ENCODE assay signal across 14 mouse cellular contexts in the genomic region with DNA sequence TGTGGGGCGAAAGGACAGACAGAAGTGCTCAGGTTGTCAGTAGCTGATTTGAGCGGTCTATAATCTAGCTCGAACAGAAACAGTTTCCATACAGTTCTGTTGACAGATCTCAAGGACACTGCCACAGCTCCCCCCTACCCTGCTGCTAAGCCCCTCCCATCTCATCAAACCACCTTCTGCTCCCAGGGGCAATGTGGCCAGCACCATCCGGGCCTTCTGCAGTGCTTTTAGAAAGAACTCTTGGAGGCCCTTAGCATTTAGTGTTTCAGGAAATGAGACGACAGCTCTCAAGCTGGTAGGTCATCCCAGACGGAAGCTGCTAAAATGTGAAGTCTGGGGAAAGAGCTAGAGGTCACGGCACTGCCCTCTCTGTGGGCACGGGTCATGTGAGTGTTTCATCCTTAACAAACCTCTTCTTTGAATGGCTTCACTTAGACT. TPM values are rescaled to one million over a fixed set of nuclear protein-coding genes. Genes with fewer than 3 reads are reported as not detected.
A peak's percentile ranks its signal among the peaks of the same experiment; 100 is the strongest.
DNase-seq lines count a peak whose midpoint lies in the region; ATAC-seq and TF ChIP-seq lines count a peak whose summit lies in the region.
"Had no signal": no experiment of that assay in that cellular context is flagged by ENCODE, and none has a peak within 500 bp of the region (broad histone marks: within the 10 kb centered on the region; RNA-seq: fewer than 3 reads in every experiment).

No protein-coding gene starts in this region.

- in situ Hi-C loops in CH12.LX (cut with MboI; ENCODE audit: low pct_ligation_motif_present, low pct_unique_long_range_greater_than_20kb, low sequenced_read_pairs), result no loop called here

- H3K36me3 ChIP-seq in CH12.LX (replicated peaks in 1 of 2; ENCODE audit: control insufficient read depth in 1 of 2, insufficient read depth in 1 of 2, low read length in 1 of 2), result no peaks in the 10 kb centered on the region
- H3K36me3 ChIP-seq in limb, embryonic 10.5 days, result no peaks in the 10 kb centered on the region
- peaks cover 7% of the 10 kb centered on the region; the same call in 1 of the 2 replicates for H3K36me3 ChIP-seq in forebrain, embryonic 12.5 days (replicated peaks)
- H3K36me3 ChIP-seq: kidney, embryonic 15.5 days; limb, embryonic 15.5 days had no signal

- no peak for TF ChIP-seq CTCF in CH12.LX (conservative IDR thresholded peaks at IDR 0.05 in 1 of 2, IDR thresholded peaks at IDR 0.05 in 1 of 2; ENCODE audit: low read depth in 2 of 2, low read length in 2 of 2)

- 0 out of 2 replicates have a peak overlapping the region, but pooled peaks have one; percentile 17 for H3K9ac ChIP-seq in CH12.LX (ENCODE audit: insufficient read depth, low read depth)
- no peak overlapping the region for H3K9ac ChIP-seq in forebrain, embryonic 12.5 days
- H3K9ac ChIP-seq: hindbrain, embryonic 15.5 days; kidney, embryonic 15.5 days; limb, embryonic 15.5 days had no signal

- 36% methylated on average over 8 of the region's 8 CpGs for WGBS in limb, embryonic 10.5 days
- 60% methylated on average over 8 of the region's 8 CpGs for WGBS in forebrain, embryonic 12.5 days

- ATAC-seq in forebrain, embryonic 12.5 days (ENCODE audit: low FRiP score), result no peak

- no peak overlapping the region for H3K27ac ChIP-seq in CH12.LX (ENCODE audit: insufficient read depth, low read depth)
- peak overlapping the region; percentile 54 for H3K27ac ChIP-seq in limb, embryonic 10.5 days
- no peak overlapping the region for H3K27ac ChIP-seq in forebrain, embryonic 12.5 days
- H3K27ac ChIP-seq: hindbrain, embryonic 15.5 days; kidney, embryonic 15.5 days; limb, embryonic 15.5 days had no signal

- H3K4me3 ChIP-seq in CH12.LX (replicated peaks in 1 of 3; ENCODE audit: low read depth in 2 of 3, low read length in 2 of 3, poor library complexity in 1 of 3), result no peak overlapping the region
- no peak overlapping the region for H3K4me3 ChIP-seq in limb, embryonic 10.5 days
- H3K4me3 ChIP-seq in forebrain, embryonic 12.5 days (replicated peaks), result no peak overlapping the region
- H3K4me3 ChIP-seq: hindbrain, embryonic 15.5 days; kidney, embryonic 15.5 days; limb, embryonic 15.5 days had no signal

- H3K4me1 ChIP-seq in CH12.LX (ENCODE audit: control insufficient read depth in 1 of 2, insufficient read depth in 2 of 2), result peaks cover 4 to 17% of the 10 kb centered on the region in 2 experiments; a peak in 2 of 4 replicates
- H3K4me1 ChIP-seq in limb, embryonic 10.5 days, result peaks cover 27% of the 10 kb centered on the region
- no peaks in the 10 kb centered on the region for H3K4me1 ChIP-seq in forebrain, embryonic 12.5 days
- H3K4me1 ChIP-seq: hindbrain, embryonic 15.5 days; limb, embryonic 15.5 days had no signal

- no peaks in the 10 kb centered on the region for H3K79me2 ChIP-seq in CH12.LX (replicated peaks; ENCODE audit: control insufficient read depth, extremely low read depth, insufficient read depth, poor library complexity, severe bottlenecking)

- dilution Hi-C loops in CH12.LX (cut with MboI; ENCODE audit: extremely low pct_ligation_motif_present, extremely low pct_unique_long_range_greater_than_20kb, low sequenced_read_pairs), result no loop called here

- peak overlapping the region; percentile 33 for H3K4me2 ChIP-seq in CH12.LX (ENCODE audit: insufficient read depth, low read depth, poor library complexity, severe bottlenecking)
- H3K4me2 ChIP-seq in forebrain, embryonic 12.5 days, result no peak overlapping the region
- H3K4me2 ChIP-seq: hindbrain, embryonic 15.5 days; kidney, embryonic 15.5 days; limb, embryonic 15.5 days had no signal

- DNase-seq in heart, adult 11 months, result peak; percentile 82
- no peak for DNase-seq in heart, postnatal 25 days (ENCODE audit: low spot score)
- peak; percentile 50 for DNase-seq in CH12.LX (ENCODE audit: extremely low read depth)
- peak; percentile 4 to 8 for DNase-seq in heart, adult 9 months (ENCODE audit: low spot score in 2 of 2)
- DNase-seq in limb, embryonic 10.5 days (ENCODE audit: low spot score), result peak; percentile 39
- no peak for DNase-seq in retina, embryonic 14.5 days (ENCODE audit: low spot score)
- DNase-seq in right cerebral cortex, adult 18-20 months, result no peak
- DNase-seq: cerebellum, postnatal 10 days; lung, postnatal 10 days; thymus, adult 18-20 months had no signal

- no peaks in the 10 kb centered on the region for H3K9me3 ChIP-seq in CH12.LX (replicated peaks; ENCODE audit: low read length)
- H3K9me3 ChIP-seq in limb, embryonic 10.5 days (replicated peaks), result no peaks in the 10 kb centered on the region
- no peaks in the 10 kb centered on the region for H3K9me3 ChIP-seq in forebrain, embryonic 12.5 days
- H3K9me3 ChIP-seq: hindbrain, embryonic 15.5 days; kidney, embryonic 15.5 days; limb, embryonic 15.5 days had no signal

- TF ChIP-seq POLR2A in CH12.LX (IDR thresholded peaks at IDR 0.05; ENCODE audit: low read depth, low read length), result no peak

- no peaks in the 10 kb centered on the region for H3K27me3 ChIP-seq in CH12.LX (replicated peaks)
- no peaks in the 10 kb centered on the region for H3K27me3 ChIP-seq in limb, embryonic 10.5 days (ENCODE audit: low read depth, poor library complexity, severe bottlenecking)
- no peaks in the 10 kb centered on the region for H3K27me3 ChIP-seq in forebrain, embryonic 12.5 days
- H3K27me3 ChIP-seq: hindbrain, embryonic 15.5 days; kidney, embryonic 15.5 days; limb, embryonic 15.5 days had no signal

- no peak for TF ChIP-seq EP300 in CH12.LX (IDR thresholded peaks at IDR 0.05; ENCODE audit: low read length)

- TF ChIP-seq RAD21 in CH12.LX (IDR thresholded peaks at IDR 0.05; ENCODE audit: low read depth, low read length), result no peak

- intact Hi-C loops in heart, postnatal 25 days (cut with DNase I), result no loop called here

TF ChIP-seq in CH12.LX, 34 proteins besides CTCF, POLR2A, EP300 and RAD21:
- peak; percentile 22; the same call in 1 of the 2 replicates for TF ChIP-seq BHLHE40 (IDR thresholded peaks at IDR 0.05; ENCODE audit: low read depth, low read length)
- TF ChIP-seq ZNF384 (IDR thresholded peaks at IDR 0.05; ENCODE audit: low read depth, low read length), result no peak
- TF ChIP-seq ELF1 (IDR thresholded peaks at IDR 0.05; ENCODE audit: low read depth, low read length), result peak; percentile 29; the same call in 1 of the 2 replicates

RNA-seq across cellular contexts. Expression of a gene that starts 35.2 kb away (rescaled TPM):
- 1 to 10 TPM; 3.9 to 5.7 TPM for total RNA-seq in heart, postnatal 25 days (2021)
- 0.25 and 1.1 TPM in 2 replicates for total RNA-seq in CH12.LX (2012; rRNA removed)
- 2.6 and 3.1 TPM in 2 replicates for total RNA-seq in CH12.LX (2014; rRNA removed)
- 7.8 and 8.5 TPM in 2 replicates for polyA plus RNA-seq in CH12.LX (2012; ENCODE audit: insufficient read length, low read depth)
- 5.4 and 5.5 TPM in 2 replicates for polyA plus RNA-seq in limb, embryonic 10.5 days (2016; fragmentation: Nextera tagmentation; extraction: Ambion mirVana)
- 4.9 and 5.7 TPM in 2 replicates for polyA plus RNA-seq in forebrain, embryonic 12.5 days (2016; fragmentation: Nextera tagmentation; extraction: Ambion mirVana)

Comparison
In these comparisons a context has a peak if more than half of its experiments do, and no peak if none do; other contexts are left out.
1. DNase-seq: peak in heart, adult 11 months (single experiment), CH12.LX (single experiment), heart, adult 9 months (2 of 2) and limb, embryonic 10.5 days (single experiment); none in heart, postnatal 25 days (single experiment), retina, embryonic 14.5 days (single experiment) and right cerebral cortex, adult 18-20 months (single experiment).